Mouse (Mus musculus): ENCODE measurements around the gene Rab3gap2. TPM values are rescaled to one million over a fixed set of nuclear protein-coding genes. Genes with fewer than 3 reads are reported as not detected.

Rab3gap2 gene
- 20.2 and 20.9 TPM in 2 replicates for polyA plus RNA-seq (2015; fragmentation: Nextera tagmentation; extraction: Ambion mirVana)

DNA sequence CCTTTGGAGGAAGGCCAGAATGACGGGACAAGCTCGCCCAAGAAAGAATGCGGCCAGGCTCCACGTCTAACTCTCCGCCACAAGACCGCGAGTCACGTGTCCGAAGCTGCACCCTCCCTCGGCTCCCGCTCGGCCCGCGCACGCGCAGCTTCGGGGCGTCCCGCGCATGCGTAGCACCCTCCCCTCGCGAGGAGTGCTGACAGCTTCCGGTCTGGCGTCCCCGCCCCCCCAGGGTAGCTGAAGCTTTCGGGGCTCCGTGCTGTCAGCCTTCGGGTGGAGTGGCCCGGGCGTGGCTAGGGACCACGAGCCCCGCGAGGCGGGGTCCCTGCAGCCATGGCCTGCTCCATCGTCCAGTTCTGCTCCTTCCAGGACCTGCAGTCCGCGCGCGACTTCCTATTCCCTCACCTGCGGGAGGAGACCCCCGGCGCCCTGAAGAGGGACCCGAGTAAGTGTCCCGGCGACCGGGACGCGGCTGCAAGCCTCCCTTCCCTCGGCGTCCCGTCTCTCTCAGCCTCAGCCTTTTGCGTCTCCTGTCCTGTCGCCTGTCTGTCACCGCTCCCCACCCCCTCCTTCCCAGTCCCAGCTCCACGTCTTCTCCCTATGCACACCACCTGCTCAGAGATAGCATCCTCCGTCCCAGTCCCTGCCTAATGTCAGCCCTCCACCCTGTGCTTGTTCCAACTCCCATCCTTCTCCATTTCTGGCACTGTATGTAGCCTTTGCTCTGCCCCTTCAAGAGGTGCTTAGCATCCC, at the start of gene Rab3gap2:
Gene Rab3gap2, plus strand, starts transcription at position 209 of the 753 bp plus-strand sequence.
- Histone ChIP-seq H3K9me3 (replicated peaks) (no peaks in the 10 kb centered on the region), H3K4me1 (peaks cover 26% of the 10 kb centered on the region), H3K4me3 (replicated peaks) (peak within 1 kb of the TSS; percentile 99), H3K9ac (peak within 1 kb of the TSS; percentile 92), H3K27me3 (no peaks in the 10 kb centered on the region), H3K27ac (peak within 1 kb of the TSS; percentile 84), H3K4me2 (peak within 1 kb of the TSS; percentile 91), H3K36me3 (peaks cover 9% of the 10 kb centered on the region)
- ATAC-seq (replicated peaks; ENCODE audit: low FRiP score) = peak; percentile 98
- under 1% methylated on average over 57 of the region's 57 CpGs for WGBS

DNA sequence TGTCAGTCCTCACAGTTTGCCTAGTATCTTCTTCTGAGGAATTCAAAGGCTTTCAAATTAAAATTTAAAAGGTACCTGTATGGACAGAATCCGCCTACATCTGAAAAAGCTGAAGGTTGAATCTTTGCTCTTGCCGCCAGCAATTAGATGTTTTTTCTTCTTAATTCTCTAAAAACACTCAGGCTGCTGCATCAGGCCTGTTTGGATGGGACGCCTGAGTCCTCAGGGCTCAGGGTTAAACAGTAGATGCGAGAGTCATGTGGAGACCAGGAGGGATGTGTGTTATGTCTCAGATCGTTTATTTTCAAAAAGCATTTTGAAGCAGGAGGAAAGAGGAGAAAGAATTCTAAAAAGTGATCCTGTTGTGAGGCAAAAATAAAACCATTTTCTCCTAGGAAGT, 30.3 kb upstream of the Rab3gap2 start:
- Histone ChIP-seq H3K4me3 (replicated peaks) (no peak overlapping the region), H3K27ac (no peak overlapping the region), H3K9ac (no peak overlapping the region), H3K9me3 (replicated peaks) (no peaks in the 10 kb centered on the region), H3K4me1 (no peaks in the 10 kb centered on the region), H3K27me3 (no peaks in the 10 kb centered on the region), H3K4me2 (no peak overlapping the region), H3K36me3 (no peaks in the 10 kb centered on the region)
- ATAC-seq (replicated peaks; ENCODE audit: low FRiP score) = no peak
- WGBS = 91% methylated on average over 5 of the region's 5 CpGs

DNA sequence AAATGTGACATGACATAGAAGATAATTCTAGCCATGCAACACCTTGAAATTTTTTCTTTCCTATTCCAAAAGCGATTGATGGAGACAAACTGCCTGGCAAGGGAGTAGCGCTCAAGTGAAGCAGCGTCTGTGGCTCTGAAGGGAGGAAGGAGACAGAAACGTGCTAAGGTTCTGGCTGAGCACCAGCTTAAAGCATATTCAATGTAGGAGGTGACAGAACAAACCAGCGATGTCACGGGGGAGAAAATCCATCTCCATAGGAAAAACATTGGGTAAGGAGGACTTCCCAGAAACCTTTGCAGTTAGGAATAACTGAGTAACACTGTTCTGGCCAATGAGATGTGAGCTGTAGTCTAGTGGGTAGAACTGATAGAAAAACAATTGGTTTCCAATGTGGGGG, 26.1 kb upstream of the Rab3gap2 start:
- no peak overlapping the region for H3K9ac ChIP-seq
- no peaks in the 10 kb centered on the region for H3K9me3 ChIP-seq (replicated peaks)
- WGBS = 78% methylated on average over 6 of the region's 6 CpGs
- ATAC-seq (replicated peaks; ENCODE audit: low FRiP score) = no peak
- no peak overlapping the region for H3K27ac ChIP-seq
- no peak overlapping the region for H3K4me3 ChIP-seq (replicated peaks)
- no peak overlapping the region for H3K4me2 ChIP-seq
- no peaks in the 10 kb centered on the region for H3K36me3 ChIP-seq
- no peaks in the 10 kb centered on the region for H3K4me1 ChIP-seq
- H3K27me3 ChIP-seq = no peaks in the 10 kb centered on the region

DNA sequence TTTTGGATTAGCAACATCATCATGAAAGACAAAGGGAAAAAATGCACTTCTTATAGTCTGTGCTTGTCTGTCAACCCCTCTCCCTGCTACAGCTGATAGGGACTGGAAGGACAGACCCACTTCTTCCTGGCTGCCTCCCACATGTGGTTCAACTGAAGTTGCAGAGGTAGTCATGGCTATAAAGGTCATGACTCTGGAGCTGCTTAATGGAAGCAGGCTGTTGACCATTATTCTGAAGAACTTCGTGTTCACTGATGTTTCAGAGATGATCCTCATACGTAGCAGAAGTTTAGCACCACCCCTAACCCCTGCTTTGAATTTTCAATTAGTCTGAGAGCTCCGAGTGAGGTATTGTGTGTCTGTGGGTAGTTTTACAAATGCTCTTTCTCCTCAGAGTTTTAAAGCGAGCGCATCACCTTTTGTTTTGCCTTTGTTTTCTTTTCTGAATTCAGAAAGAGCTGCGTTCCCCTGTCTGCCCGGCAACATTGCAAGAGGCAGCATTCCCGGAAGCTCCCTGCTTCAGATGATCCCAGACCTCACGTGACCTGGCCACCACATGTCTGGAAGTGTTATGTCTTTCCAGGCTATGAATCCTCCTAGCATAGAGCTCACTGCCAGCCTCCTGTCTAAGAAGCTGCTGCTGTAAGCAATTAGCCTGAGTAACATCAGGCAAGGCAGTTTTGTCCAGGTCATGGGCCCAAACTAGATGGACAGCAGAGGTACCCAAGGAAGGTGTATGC, 20.2 kb upstream of the Rab3gap2 start:
- H3K9me3 ChIP-seq (replicated peaks) = no peaks in the 10 kb centered on the region
- no peak overlapping the region for H3K4me3 ChIP-seq (replicated peaks)
- H3K9ac ChIP-seq = no peak overlapping the region
- no peaks in the 10 kb centered on the region for H3K27me3 ChIP-seq
- no peak overlapping the region for H3K27ac ChIP-seq
- no peaks in the 10 kb centered on the region for H3K4me1 ChIP-seq
- no peak for ATAC-seq (replicated peaks; ENCODE audit: low FRiP score)
- H3K4me2 ChIP-seq = no peak overlapping the region
- 50% methylated on average over 9 of the region's 9 CpGs for WGBS
- H3K36me3 ChIP-seq = no peaks in the 10 kb centered on the region

DNA sequence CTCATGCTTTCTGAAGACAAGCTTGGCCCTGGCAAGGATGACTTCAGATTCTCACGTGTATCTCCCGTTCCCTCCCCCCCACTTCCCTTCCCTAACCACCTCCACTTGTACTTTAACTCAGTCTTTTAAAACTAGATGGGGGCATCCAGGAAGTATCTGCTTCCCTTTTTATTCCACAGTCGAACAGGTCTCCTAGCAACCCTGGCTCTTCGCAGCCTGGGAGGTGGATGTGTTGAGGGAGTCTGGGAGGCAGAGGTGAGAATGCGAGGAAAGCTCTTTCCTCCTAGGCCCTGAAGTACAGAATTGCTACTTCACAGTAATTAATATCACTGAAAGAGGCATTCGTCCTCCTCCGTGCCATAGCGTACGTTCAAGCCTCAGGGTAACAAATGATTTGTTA, 18.4 kb upstream of the Rab3gap2 start:
- Histone ChIP-seq H3K9ac (no peak overlapping the region), H3K36me3 (no peaks in the 10 kb centered on the region), H3K27ac (no peak overlapping the region), H3K27me3 (no peaks in the 10 kb centered on the region), H3K4me3 (replicated peaks) (no peak overlapping the region), H3K4me1 (no peaks in the 10 kb centered on the region), H3K9me3 (replicated peaks) (no peaks in the 10 kb centered on the region), H3K4me2 (no peak overlapping the region)
- no peak for ATAC-seq (replicated peaks; ENCODE audit: low FRiP score)
- WGBS = 53% methylated on average over 9 of the region's 9 CpGs

DNA sequence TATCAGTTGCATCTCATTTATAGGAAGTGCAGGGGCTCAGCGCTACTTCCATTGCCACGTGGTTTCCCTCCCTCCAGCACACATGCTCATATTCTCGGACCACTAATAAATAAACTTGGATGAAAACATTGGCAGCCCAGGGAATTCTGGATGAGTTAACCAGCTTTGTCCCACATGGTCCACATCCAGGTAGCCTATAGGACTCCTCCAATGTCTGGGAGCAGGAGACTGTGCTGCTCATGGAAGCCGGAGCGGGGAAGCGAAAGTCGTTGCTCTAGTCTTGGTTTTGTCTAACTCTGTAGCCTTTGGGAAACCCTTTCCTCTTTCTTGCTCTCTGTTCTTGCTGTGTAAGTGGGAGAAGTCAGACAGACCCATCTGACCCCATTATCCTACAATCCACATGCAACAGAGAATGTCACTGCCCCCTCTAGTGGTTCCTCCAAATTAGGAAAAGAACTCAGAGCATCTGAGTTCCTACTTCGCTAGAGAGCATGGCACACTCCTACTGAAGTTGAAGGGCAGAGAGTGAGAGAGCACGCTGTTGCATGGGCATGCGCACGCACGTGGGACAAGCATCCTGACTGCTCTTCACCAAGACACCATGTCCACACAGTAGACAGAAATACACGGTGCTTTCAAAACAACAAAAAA, 16.7 kb upstream of the Rab3gap2 start:
- Histone ChIP-seq H3K4me2 (no peak overlapping the region), H3K36me3 (no peaks in the 10 kb centered on the region), H3K27me3 (no peaks in the 10 kb centered on the region), H3K9ac (no peak overlapping the region), H3K27ac (no peak overlapping the region), H3K4me1 (no peaks in the 10 kb centered on the region), H3K4me3 (replicated peaks) (no peak overlapping the region), H3K9me3 (replicated peaks) (no peaks in the 10 kb centered on the region)
- no peak; the same call in 1 of the 2 replicates for ATAC-seq (replicated peaks; ENCODE audit: low FRiP score)
- WGBS = 69% methylated on average over 13 of the region's 13 CpGs

DNA sequence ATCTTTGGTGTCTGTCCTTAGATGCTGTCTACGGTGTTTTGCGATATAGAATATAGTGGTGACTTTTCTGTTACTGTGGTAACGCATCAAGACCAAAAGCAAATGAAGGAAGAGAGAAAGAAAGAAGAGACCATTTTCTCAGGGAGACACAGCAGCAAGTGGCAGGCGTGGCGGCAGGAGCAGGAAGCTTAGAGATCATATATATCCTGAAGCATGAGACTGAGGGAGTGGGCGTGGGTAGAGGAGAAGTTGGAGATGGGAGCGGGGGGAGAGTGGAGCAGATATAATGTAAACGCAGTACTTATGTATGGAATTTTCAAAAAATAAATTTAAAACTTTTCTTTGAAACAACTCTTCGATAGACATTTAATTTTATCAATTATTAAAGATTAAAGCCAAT, 14.0 kb upstream of the Rab3gap2 start:
- Histone ChIP-seq H3K27ac (no peak overlapping the region), H3K4me1 (peaks cover 2% of the 10 kb centered on the region), H3K9me3 (replicated peaks) (no peaks in the 10 kb centered on the region), H3K36me3 (no peaks in the 10 kb centered on the region), H3K9ac (no peak overlapping the region), H3K4me2 (no peak overlapping the region), H3K27me3 (peaks cover 7% of the 10 kb centered on the region; the same call in 1 of the 2 replicates), H3K4me3 (replicated peaks) (no peak overlapping the region)
- WGBS = 89% methylated on average over 9 of the region's 9 CpGs
- ATAC-seq (replicated peaks; ENCODE audit: low FRiP score) = no peak

DNA sequence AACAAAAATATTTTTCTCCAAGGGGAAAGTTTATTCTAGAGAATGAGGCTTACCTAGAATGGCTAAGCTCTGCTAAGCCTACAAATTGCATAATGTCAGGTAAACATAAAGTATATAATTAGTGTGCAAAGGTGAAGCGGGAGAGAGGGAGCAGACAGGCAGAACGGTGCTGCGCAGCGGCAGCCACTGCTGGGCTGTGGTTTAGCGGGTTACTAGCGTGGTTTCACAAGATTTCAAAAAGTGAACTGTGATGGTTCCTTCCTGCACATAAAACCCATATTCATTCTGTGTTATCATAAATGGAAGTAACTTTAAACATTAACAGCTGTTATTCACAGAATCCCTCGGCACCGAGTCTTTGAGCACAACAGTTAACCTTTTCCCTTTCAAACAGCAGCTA, 11.8 kb upstream of the Rab3gap2 start:
- no peaks in the 10 kb centered on the region for H3K9me3 ChIP-seq (replicated peaks)
- no peak for ATAC-seq (replicated peaks; ENCODE audit: low FRiP score)
- H3K4me2 ChIP-seq = no peak overlapping the region
- H3K4me3 ChIP-seq (replicated peaks) = no peak overlapping the region
- H3K9ac ChIP-seq = no peak overlapping the region
- peaks cover 11% of the 10 kb centered on the region; the same call in 1 of the 2 replicates for H3K27me3 ChIP-seq
- no peak overlapping the region for H3K27ac ChIP-seq
- no peaks in the 10 kb centered on the region for H3K36me3 ChIP-seq
- 80% methylated on average over 8 of the region's 8 CpGs for WGBS
- peaks cover 2% of the 10 kb centered on the region for H3K4me1 ChIP-seq

DNA sequence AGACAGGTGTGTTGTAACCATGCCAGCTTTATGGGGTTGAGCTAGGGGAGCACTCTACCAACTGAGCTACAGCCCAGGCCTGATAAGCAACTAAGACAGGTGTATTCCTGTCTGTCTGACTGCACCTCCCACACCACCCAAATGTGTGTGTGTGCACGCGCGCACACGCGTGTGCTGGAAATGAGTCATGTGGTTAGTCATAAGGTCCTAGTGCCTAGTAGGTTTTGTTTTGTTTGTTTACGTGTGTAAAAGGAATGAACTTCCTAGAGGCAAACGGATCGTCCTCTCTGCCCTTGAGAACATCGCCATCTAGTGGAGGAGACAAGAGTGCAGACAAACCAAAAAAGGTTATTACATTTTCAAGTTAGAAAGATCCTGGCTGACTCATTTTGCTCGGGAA, 10.4 kb upstream of the Rab3gap2 start:
- no peak overlapping the region for H3K27ac ChIP-seq
- no peaks in the 10 kb centered on the region for H3K36me3 ChIP-seq
- H3K9ac ChIP-seq = no peak overlapping the region
- no peaks in the 10 kb centered on the region for H3K9me3 ChIP-seq (replicated peaks)
- ATAC-seq (replicated peaks; ENCODE audit: low FRiP score) = no peak
- WGBS = 6% methylated on average over 10 of the region's 10 CpGs
- H3K27me3 ChIP-seq = peaks cover 11% of the 10 kb centered on the region; the same call in 1 of the 2 replicates
- peak overlapping the region; percentile 40; the same call in 1 of the 2 replicates for H3K4me2 ChIP-seq
- H3K4me1 ChIP-seq = peaks cover 2% of the 10 kb centered on the region
- H3K4me3 ChIP-seq (replicated peaks) = 0 out of 2 replicates have a peak overlapping the region, but pooled peaks have one; percentile 8

DNA sequence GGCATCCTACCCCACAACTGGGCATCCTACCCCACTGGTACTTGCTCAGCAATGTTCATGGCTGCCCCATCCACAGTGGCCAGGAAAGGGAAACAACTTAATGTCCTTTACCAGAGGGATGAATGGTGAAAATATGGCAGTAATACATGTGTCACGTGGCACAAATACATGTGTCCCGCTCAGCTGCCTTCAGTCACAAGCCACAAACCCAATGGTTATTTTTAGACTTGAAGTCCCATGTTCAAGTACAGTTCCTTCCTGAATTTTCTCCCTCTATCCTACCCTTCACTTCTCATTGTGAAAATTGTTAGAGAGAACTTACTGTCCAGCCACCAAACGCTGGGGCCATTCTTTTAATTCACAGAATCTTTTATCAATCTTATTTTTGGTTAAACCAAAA, 7.6 kb upstream of the Rab3gap2 start:
- 71% methylated on average over 3 of the region's 3 CpGs for WGBS
- no peak overlapping the region for H3K4me2 ChIP-seq
- peaks cover 7% of the 10 kb centered on the region for H3K4me1 ChIP-seq
- no peak for ATAC-seq (replicated peaks; ENCODE audit: low FRiP score)
- H3K27me3 ChIP-seq = peaks cover 11% of the 10 kb centered on the region; the same call in 1 of the 2 replicates
- H3K27ac ChIP-seq = no peak overlapping the region
- H3K9ac ChIP-seq = no peak overlapping the region
- no peaks in the 10 kb centered on the region for H3K9me3 ChIP-seq (replicated peaks)
- H3K36me3 ChIP-seq = no peaks in the 10 kb centered on the region
- no peak overlapping the region for H3K4me3 ChIP-seq (replicated peaks)

DNA sequence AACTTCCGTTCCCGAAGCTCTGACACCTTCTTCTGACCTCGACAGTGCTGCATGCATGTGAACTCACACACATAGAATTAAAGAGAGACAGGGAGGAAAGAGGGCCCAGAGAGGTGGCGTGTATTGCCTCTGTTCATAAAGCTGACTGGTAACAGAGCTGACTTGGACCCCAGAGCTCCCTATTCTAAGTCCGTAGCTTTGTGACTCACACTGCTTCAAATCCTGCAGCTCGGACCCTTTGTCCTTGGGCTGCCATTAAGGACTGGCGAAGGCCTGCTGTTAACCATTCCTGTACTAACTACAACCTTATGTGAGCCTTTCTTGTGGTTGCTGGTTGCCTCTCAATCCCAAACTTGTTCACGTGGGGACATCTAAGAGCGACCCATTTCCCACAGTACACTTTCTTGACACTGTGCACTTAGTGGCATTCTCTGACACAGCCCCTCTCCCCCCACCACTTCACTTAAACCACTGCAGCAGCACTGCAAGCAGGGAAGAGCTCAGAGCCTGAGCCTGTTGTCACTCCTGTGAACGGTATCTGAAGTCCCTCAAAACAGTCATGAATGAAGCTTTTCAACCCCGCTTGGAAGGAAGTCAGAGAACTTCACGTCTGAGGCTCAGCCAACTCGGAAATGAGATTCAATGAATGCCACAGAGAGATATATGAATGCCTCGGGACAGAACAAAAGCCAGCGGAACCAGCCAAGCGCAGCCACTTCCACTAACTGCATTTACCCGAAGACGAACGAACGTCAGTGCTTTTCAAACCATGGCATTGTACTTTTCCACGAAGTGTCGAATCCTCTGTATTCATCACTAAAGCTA, 3.1 kb upstream of the Rab3gap2 start:
- Histone ChIP-seq H3K4me3 (replicated peaks) (no peak overlapping the region), H3K27me3 (no peaks in the 10 kb centered on the region), H3K4me1 (peaks cover 22% of the 10 kb centered on the region), H3K27ac (0 out of 2 replicates have a peak overlapping the region, but pooled peaks have one; percentile 28), H3K9me3 (replicated peaks) (no peaks in the 10 kb centered on the region), H3K9ac (no peak overlapping the region), H3K4me2 (0 out of 2 replicates have a peak overlapping the region, but pooled peaks have one; percentile 3), H3K36me3 (no peaks in the 10 kb centered on the region)
- no peak for ATAC-seq (replicated peaks; ENCODE audit: low FRiP score)
- 56% methylated on average over 22 of the region's 22 CpGs for WGBS

All from kidney, embryonic 15.5 days (tissue).